Mouse (Mus musculus) myocyte (in vitro differentiated cells): ENCODE results near the gene Sec24d. TPM values are rescaled to one million over a fixed set of nuclear protein-coding genes. Genes with fewer than 3 reads are reported as not detected.

Source experiments
- H3K27me3 ChIP-seq: one replicate; pipeline ENCODE4 v1.6.1; 2011; ENCODE audit not compliant: control insufficient read depth, insufficient read depth, insufficient read length
- H3K36me3 ChIP-seq: one replicate; pipeline ENCODE4 v1.6.1; 2011; ENCODE audit not compliant: control insufficient read depth, insufficient read depth
- H3K4me2 ChIP-seq: one replicate; pipeline ENCODE4 v1.6.1; 2011; ENCODE audit warnings: low read depth, control low read depth
- H3K4me3 ChIP-seq: one replicate; pipeline ENCODE4 v1.5.1; 2011; ENCODE audit warnings: mild to moderate bottlenecking, control low read depth, moderate library complexity
- H3K79me2 ChIP-seq: one replicate; pipeline ENCODE4 v1.6.1; 2011; ENCODE audit not compliant: control insufficient read depth, insufficient read depth
- H3ac ChIP-seq: one replicate; pipeline ENCODE4 v1.6.1; 2011; ENCODE audit not compliant: control insufficient read depth, insufficient read length
- CEBPB ChIP-seq: IDR thresholded peaks from 2 replicates; pipeline ENCODE4 v1.6.1; 2011; ENCODE audit warnings: mild to moderate bottlenecking, moderate library complexity; ENCODE audit not compliant: poor library complexity, insufficient read depth, severe bottlenecking
- E2F4 ChIP-seq: IDR thresholded peaks from one replicate; pipeline ENCODE4 v1.6.1; 2011; ENCODE audit warnings: mild to moderate bottlenecking, control low read depth, moderate library complexity; ENCODE audit not compliant: insufficient read depth
- MAX ChIP-seq: IDR thresholded peaks from one replicate; pipeline ENCODE4 v1.6.1; 2011; ENCODE audit warnings: low read depth, mild to moderate bottlenecking, control low read depth
- MYOD1 ChIP-seq, 3 experiments: IDR thresholded peaks; one replicate each; pipeline ENCODE4 v1.6.1; 2011; ENCODE audit warnings: control low read depth in 2 of 3, low read depth in 2 of 3, mild to moderate bottlenecking in 2 of 3, moderate library complexity in 1 of 3; ENCODE audit not compliant: insufficient read length in 2 of 3, control insufficient read depth in 1 of 3
- MYOG ChIP-seq, 3 experiments: IDR thresholded peaks; one replicate each; pipeline ENCODE4 v1.6.1; 2011; ENCODE audit warnings: control low read depth in 2 of 3, low read depth in 2 of 3, mild to moderate bottlenecking in 2 of 3; ENCODE audit not compliant: insufficient read length in 2 of 3, control insufficient read depth in 1 of 3, insufficient read depth in 1 of 3
- POLR2A ChIP-seq: IDR thresholded peaks from one replicate; pipeline ENCODE4 v1.6.1; 2011; ENCODE audit warnings: low read depth, mild to moderate bottlenecking, control low read depth, moderate library complexity; ENCODE audit not compliant: insufficient read length
- POLR2AphosphoS2 ChIP-seq: IDR thresholded peaks from one replicate; pipeline ENCODE4 v1.6.1; 2011; ENCODE audit warnings: low read depth, control low read depth; ENCODE audit not compliant: insufficient read length
- REST ChIP-seq: IDR thresholded peaks from one replicate; pipeline ENCODE4 v1.6.1; 2011; ENCODE audit warnings: mild to moderate bottlenecking, control low read depth, moderate library complexity; ENCODE audit not compliant: insufficient read depth, insufficient read length
- SRF ChIP-seq: IDR thresholded peaks from one replicate; pipeline ENCODE4 v1.6.1; 2011; ENCODE audit warnings: low read depth; ENCODE audit not compliant: control insufficient read depth, insufficient read length
- TCF12 ChIP-seq: IDR thresholded peaks from one replicate; pipeline ENCODE4 v1.6.1; 2011; ENCODE audit warnings: mild to moderate bottlenecking, control low read depth; ENCODE audit not compliant: poor library complexity, insufficient read depth, severe bottlenecking
- TCF3 ChIP-seq: IDR thresholded peaks from one replicate; pipeline ENCODE4 v1.6.1; 2011; ENCODE audit warnings: low read depth, control low read depth; ENCODE audit not compliant: insufficient read length
- USF1 ChIP-seq: IDR thresholded peaks from one replicate; pipeline ENCODE4 v1.6.1; 2011; ENCODE audit warnings: low read depth, mild to moderate bottlenecking, control low read depth, moderate library complexity
- polyA plus RNA-seq: library from polyadenylated mRNA; unstranded; fragments of >200 nt; fragmentation: generic; extraction: Trizol; gene quantifications from one replicate; pipeline ENCODE4 v1.2.1, GENCODE M21; 2012; ENCODE audit warnings: missing spikeins

Sec24d gene
- 36.8 TPM for polyA plus RNA-seq

GRCm38 (mm10) chr3:123266753-123267651 lies at the start of gene Sec24d:
Gene Sec24d, plus strand, starts transcription at chr3:123267455.
- Histone ChIP-seq H3K4me3 (peak within 1 kb of the TSS; percentile 94), H3K4me2 (peak within 1 kb of the TSS; percentile 93), H3ac (peak within 1 kb of the TSS; percentile 47), H3K27me3 (no peaks in the 10 kb centered on the region), H3K36me3 (peaks cover 24% of the 10 kb centered on the region), H3K79me2 (peaks cover 41% of the 10 kb centered on the region)
- TF ChIP-seq SRF (no peak), MYOG (IDR thresholded peaks at IDR 0.05; ENCODE audit: control insufficient read depth in 1 of 3, insufficient read depth in 1 of 3, insufficient read length in 2 of 3, low read depth in 2 of 3) (peak in 2 of 3 experiments; percentile 22 to 75), USF1 (no peak), CEBPB (no peak), MYOD1 (IDR thresholded peaks at IDR 0.05; ENCODE audit: control insufficient read depth in 1 of 3, insufficient read length in 2 of 3, low read depth in 2 of 3) (peak in 1 of 3 experiments; percentile 50), POLR2AphosphoS2 (peak; percentile 77), POLR2A (peak; percentile 83)

GRCm38 (mm10) chr3:123218646-123219045 lies 48.6 kb upstream of the Sec24d start:
- Histone ChIP-seq H3ac (no peak overlapping the region), H3K27me3 (no peaks in the 10 kb centered on the region), H3K79me2 (no peaks in the 10 kb centered on the region), H3K36me3 (no peaks in the 10 kb centered on the region), H3K4me3 (no peak overlapping the region), H3K4me2 (no peak overlapping the region)
- TF ChIP-seq E2F4: no peak

DNA sequence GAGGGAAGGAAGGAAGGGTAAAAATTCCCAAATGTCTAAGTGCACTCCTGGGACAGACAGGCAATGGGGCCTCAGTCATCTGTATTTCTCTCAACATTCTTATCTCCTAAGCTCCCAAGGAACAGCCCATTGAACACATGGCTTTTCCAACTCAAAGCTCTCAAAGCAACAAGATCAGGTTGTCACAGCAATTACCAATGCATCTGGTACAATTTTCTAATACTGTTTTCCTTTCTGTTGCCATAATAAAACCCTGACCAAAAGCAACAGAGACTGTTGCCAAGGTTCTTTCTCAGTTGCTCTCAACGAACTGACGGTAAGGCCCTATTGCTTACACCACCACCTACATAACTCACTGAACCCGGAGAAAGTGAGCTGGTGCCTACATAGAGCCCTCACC lies 40.0 kb upstream of the Sec24d start:
- Histone ChIP-seq H3ac (no peak overlapping the region), H3K36me3 (no peaks in the 10 kb centered on the region), H3K4me2 (no peak overlapping the region), H3K27me3 (no peaks in the 10 kb centered on the region), H3K4me3 (no peak overlapping the region), H3K79me2 (no peaks in the 10 kb centered on the region)
- TF ChIP-seq REST (no peak), CEBPB (no peak), MAX (no peak), E2F4 (no peak), POLR2A (no peak), USF1 (no peak), TCF12 (no peak), MYOG (IDR thresholded peaks at IDR 0.05; ENCODE audit: control insufficient read depth in 1 of 3, insufficient read depth in 1 of 3, insufficient read length in 2 of 3, low read depth in 2 of 3) (no peak), MYOD1 (IDR thresholded peaks at IDR 0.05; ENCODE audit: control insufficient read depth in 1 of 3, insufficient read length in 2 of 3, low read depth in 2 of 3) (no peak), POLR2AphosphoS2 (no peak), TCF3 (no peak), SRF (no peak)

- Histone ChIP-seq H3ac (no peak overlapping the region), H3K36me3 (no peaks in the 10 kb centered on the region), H3K27me3 (no peaks in the 10 kb centered on the region), H3K4me2 (no peak overlapping the region), H3K79me2 (no peaks in the 10 kb centered on the region), H3K4me3 (no peak overlapping the region)
- no peak for TF ChIP-seq TCF3
- TF ChIP-seq MYOG (IDR thresholded peaks at IDR 0.05; ENCODE audit: control insufficient read depth in 1 of 3, insufficient read depth in 1 of 3, insufficient read length in 2 of 3, low read depth in 2 of 3): no peak
- no peak for TF ChIP-seq MYOD1 (IDR thresholded peaks at IDR 0.05; ENCODE audit: control insufficient read depth in 1 of 3, insufficient read length in 2 of 3, low read depth in 2 of 3)
- TF ChIP-seq POLR2A: no peak
These were observed 35.6 kb upstream of the Sec24d start for GRCm38 (mm10) chr3:123231639-123232038.

- Histone ChIP-seq H3K4me3 (no peak overlapping the region), H3K27me3 (no peaks in the 10 kb centered on the region), H3K79me2 (no peaks in the 10 kb centered on the region), H3K36me3 (no peaks in the 10 kb centered on the region), H3K4me2 (peak overlapping the region; percentile 51), H3ac (no peak overlapping the region)
- TF ChIP-seq TCF12 (no peak), CEBPB (no peak), POLR2A (no peak), MYOG (IDR thresholded peaks at IDR 0.05; ENCODE audit: control insufficient read depth in 1 of 3, insufficient read depth in 1 of 3, insufficient read length in 2 of 3, low read depth in 2 of 3) (no peak), USF1 (no peak), TCF3 (no peak), E2F4 (no peak), MYOD1 (IDR thresholded peaks at IDR 0.05; ENCODE audit: control insufficient read depth in 1 of 3, insufficient read length in 2 of 3, low read depth in 2 of 3) (no peak), SRF (no peak), POLR2AphosphoS2 (no peak), REST (no peak), MAX (no peak)
These were observed 32.9 kb upstream of the Sec24d start for GRCm38 (mm10) chr3:123234191-123234836.
